Mouse (Mus musculus) stomach, postnatal 0 days (tissue): ENCODE results near the gene Tmem127.

Experiments used
- CTCF ChIP-seq: IDR thresholded peaks from 2 replicates; pipeline ENCODE4 v1.5.1; 2016; ENCODE audit warnings: antibody characterized with exemption, low read depth, mild to moderate bottlenecking, moderate library complexity
- EP300 ChIP-seq: optimal IDR thresholded peaks from 2 replicates; pipeline ENCODE3; 2016; ENCODE audit warnings: antibody characterized with exemption

DNA sequence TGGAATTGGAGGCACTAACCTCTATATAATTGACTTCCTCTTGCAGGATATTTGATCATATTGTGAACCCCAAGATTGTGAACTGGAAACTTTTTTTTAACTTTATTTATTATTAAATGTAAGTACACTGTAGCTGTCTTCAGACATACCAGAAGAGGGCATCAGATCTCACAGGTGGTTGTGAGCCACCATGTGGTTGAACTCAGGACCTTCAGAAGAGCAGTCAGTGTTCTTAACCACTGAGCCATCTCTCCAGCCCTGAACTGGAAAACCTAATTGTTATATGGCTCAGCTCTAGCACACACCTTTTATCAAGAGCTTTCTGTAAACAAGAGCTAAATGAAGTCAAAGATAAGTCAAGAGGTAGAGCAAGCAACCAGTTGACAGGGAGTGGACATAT lies 58.4 kb downstream of the Tmem127 start:
- TF ChIP-seq CTCF (peak; percentile 45), EP300 (no peak)
